Mouse (Mus musculus): Measurements from ENCODE around the gene Yap1.

Yap1 gene

GRCm38 (mm10) chr9:8004370-8004991 is at the start of gene Yap1:
Gene Yap1, minus strand, starts transcription at chr9:8004596.
- DNase-seq (ENCODE audit: low spot score in 2 of 2), result peak; percentile 93 to 94

- DNase-seq (ENCODE audit: low spot score in 2 of 2), result no peak
Observed at GRCm38 (mm10) chr9:8043044-8043387, 38.6 kb upstream of the Yap1 start.

- DNase-seq (ENCODE audit: low spot score in 2 of 2), result peak; percentile 92 to 95
Observed at GRCm38 (mm10) chr9:8042338-8043043, 38.1 kb upstream of the Yap1 start, which contains the start of gene Cfap300. Gene Cfap300, minus strand, starts transcription at chr9:8042823.

GRCm38 (mm10) chr9:8035546-8035945 is 31.1 kb upstream of the Yap1 start:
- no peak for DNase-seq (ENCODE audit: low spot score in 2 of 2)

- no peak for DNase-seq (ENCODE audit: low spot score in 2 of 2)
Observed at GRCm38 (mm10) chr9:8035091-8035490, 30.7 kb upstream of the Yap1 start.

GRCm38 (mm10) chr9:8034143-8034542 is 29.7 kb upstream of the Yap1 start:
- no peak for DNase-seq (ENCODE audit: low spot score in 2 of 2)

GRCm38 (mm10) chr9:8032847-8033246 is 28.5 kb upstream of the Yap1 start:
- DNase-seq (ENCODE audit: low spot score in 2 of 2), result no peak

- DNase-seq (ENCODE audit: low spot score in 2 of 2), result no peak
Observed at GRCm38 (mm10) chr9:8018609-8019008, 14.2 kb upstream of the Yap1 start.

GRCm38 (mm10) chr9:8017253-8017913 is 13.0 kb upstream of the Yap1 start:
- peak; percentile 20 to 62 for DNase-seq (ENCODE audit: low spot score in 2 of 2)

- DNase-seq (ENCODE audit: low spot score in 2 of 2), result peak; percentile 62 to 71
Observed at GRCm38 (mm10) chr9:8003301-8004271, 810 bp downstream of the Yap1 start.

GRCm38 (mm10) chr9:8002806-8003205 is 1.6 kb downstream of the Yap1 start:
- no peak for DNase-seq (ENCODE audit: low spot score in 2 of 2)

- no peak for DNase-seq (ENCODE audit: low spot score in 2 of 2)
Observed at GRCm38 (mm10) chr9:8001352-8001751, 3.0 kb downstream of the Yap1 start.

GRCm38 (mm10) chr9:7994275-7994674 is 10.1 kb downstream of the Yap1 start:
- DNase-seq (ENCODE audit: low spot score in 2 of 2), result no peak

- no peak for DNase-seq (ENCODE audit: low spot score in 2 of 2)
Observed at GRCm38 (mm10) chr9:7992651-7993050, 11.7 kb downstream of the Yap1 start.

GRCm38 (mm10) chr9:7990897-7991296 is 13.5 kb downstream of the Yap1 start:
- DNase-seq (ENCODE audit: low spot score in 2 of 2), result no peak

GRCm38 (mm10) chr9:7987119-7987518 is 17.3 kb downstream of the Yap1 start:
- no peak for DNase-seq (ENCODE audit: low spot score in 2 of 2)

- DNase-seq (ENCODE audit: low spot score in 2 of 2), result no peak
Observed at GRCm38 (mm10) chr9:7984287-7984686, 20.1 kb downstream of the Yap1 start.

- no peak for DNase-seq (ENCODE audit: low spot score in 2 of 2)
Observed at GRCm38 (mm10) chr9:7983665-7984064, 20.7 kb downstream of the Yap1 start.

GRCm38 (mm10) chr9:7980162-7980561 is 24.2 kb downstream of the Yap1 start:
- DNase-seq (ENCODE audit: low spot score in 2 of 2), result no peak

- no peak for DNase-seq (ENCODE audit: low spot score in 2 of 2)
Observed at GRCm38 (mm10) chr9:7979153-7979916, 25.1 kb downstream of the Yap1 start.

GRCm38 (mm10) chr9:7978502-7978901 is 25.9 kb downstream of the Yap1 start:
- no peak for DNase-seq (ENCODE audit: low spot score in 2 of 2)

Measured in urinary bladder, postnatal 4 days (tissue).